Comparison of ENCODE assay signal across 8 mouse cellular contexts in genomic region chr3:26331177-26332061, GRCm38 (mm10). TPM values are rescaled to one million over a fixed set of nuclear protein-coding genes. Genes with fewer than 3 reads are reported as not detected.
DNase-seq lines count a peak whose midpoint lies in the region; ATAC-seq lines count a peak whose summit lies in the region.

No protein-coding gene starts in this region.

- H3K4me2 ChIP-seq in heart, embryonic 11.5 days: peak overlapping the region; percentile 80
- peak overlapping the region; percentile 96 for H3K4me2 ChIP-seq in embryonic facial prominence, embryonic 13.5 days
- H3K4me2 ChIP-seq in intestine, embryonic 16.5 days (ENCODE audit: low read depth, low read length): peak overlapping the region; percentile 82
- H3K4me2 ChIP-seq in liver, embryonic 15.5 days: peak overlapping the region; percentile 25; the same call in 1 of the 2 replicates

- H3K4me3 ChIP-seq in heart, embryonic 11.5 days (ENCODE audit: low read depth, low read length): peak overlapping the region; percentile 57
- H3K4me3 ChIP-seq in embryonic facial prominence, embryonic 13.5 days: peak overlapping the region; percentile 65
- H3K4me3 ChIP-seq in intestine, embryonic 16.5 days (ENCODE audit: low read length): peak overlapping the region; percentile 56
- no peak overlapping the region; the same call in 1 of the 2 replicates for H3K4me3 ChIP-seq in liver, embryonic 15.5 days (replicated peaks)

- peak; percentile 65 for ATAC-seq in heart, embryonic 11.5 days (replicated peaks; ENCODE audit: insufficient number of reproducible peaks, low FRiP score, low TSS enrichment)
- peak; percentile 48 for ATAC-seq in embryonic facial prominence, embryonic 13.5 days (ENCODE audit: insufficient number of reproducible peaks, insufficient read depth, low FRiP score, low TSS enrichment, low read depth)
- peak; percentile 74 for ATAC-seq in intestine, embryonic 16.5 days
- no peak for ATAC-seq in liver, embryonic 15.5 days (ENCODE audit: insufficient read depth)
- ATAC-seq in megakaryocyte, adult 5-6 weeks (ENCODE audit: poor library complexity, severe bottlenecking): no peak

- under 1% methylated on average over 54 of the region's 60 CpGs for WGBS in heart, embryonic 11.5 days (ENCODE audit: insufficient replicate concordance)
- under 1% methylated on average over 60 of the region's 60 CpGs for WGBS in embryonic facial prominence, embryonic 13.5 days
- under 1% methylated on average over 59 of the region's 60 CpGs for WGBS in intestine, embryonic 16.5 days
- WGBS in liver, embryonic 15.5 days (ENCODE audit: insufficient replicate concordance): 2% methylated on average over 60 of the region's 60 CpGs

- peak overlapping the region; percentile 39; the same call in 1 of the 2 replicates for H3K9ac ChIP-seq in heart, embryonic 11.5 days (ENCODE audit: low read depth, low read length)
- H3K9ac ChIP-seq in embryonic facial prominence, embryonic 13.5 days: peak overlapping the region; percentile 70
- H3K9ac ChIP-seq in intestine, embryonic 16.5 days (ENCODE audit: low read depth, low read length): peak overlapping the region; percentile 60
- no peak overlapping the region for H3K9ac ChIP-seq in liver, embryonic 15.5 days

- no peak overlapping the region for H3K27ac ChIP-seq in heart, embryonic 11.5 days (ENCODE audit: low read depth, low read length)
- H3K27ac ChIP-seq in embryonic facial prominence, embryonic 13.5 days: peak overlapping the region; percentile 39; the same call in 1 of the 2 replicates
- H3K27ac ChIP-seq in intestine, embryonic 16.5 days (ENCODE audit: low read length): peak overlapping the region; percentile 9; the same call in 1 of the 2 replicates
- no peak overlapping the region for H3K27ac ChIP-seq in liver, embryonic 15.5 days (replicated peaks)

- H3K36me3 ChIP-seq in heart, embryonic 11.5 days (ENCODE audit: control insufficient read depth, insufficient read depth, low read length): no peaks in the 10 kb centered on the region
- no peaks in the 10 kb centered on the region for H3K36me3 ChIP-seq in embryonic facial prominence, embryonic 13.5 days
- H3K36me3 ChIP-seq in intestine, embryonic 16.5 days (ENCODE audit: control insufficient read depth, insufficient read depth, low read length): no peaks in the 10 kb centered on the region
- H3K36me3 ChIP-seq in liver, embryonic 15.5 days (replicated peaks): no peaks in the 10 kb centered on the region

- no peaks in the 10 kb centered on the region for H3K4me1 ChIP-seq in heart, embryonic 11.5 days (ENCODE audit: control insufficient read depth, insufficient read depth, low read length)
- peaks cover 14% of the 10 kb centered on the region for H3K4me1 ChIP-seq in embryonic facial prominence, embryonic 13.5 days
- peaks cover 4% of the 10 kb centered on the region; the same call in 1 of the 2 replicates for H3K4me1 ChIP-seq in intestine, embryonic 16.5 days (ENCODE audit: control insufficient read depth, insufficient read depth, low read length)
- H3K4me1 ChIP-seq in liver, embryonic 15.5 days (replicated peaks): no peaks in the 10 kb centered on the region

- H3K9me3 ChIP-seq in heart, embryonic 11.5 days (replicated peaks; ENCODE audit: control insufficient read depth, low read length): no peaks in the 10 kb centered on the region
- H3K9me3 ChIP-seq in embryonic facial prominence, embryonic 13.5 days: no peaks in the 10 kb centered on the region
- no peaks in the 10 kb centered on the region for H3K9me3 ChIP-seq in intestine, embryonic 16.5 days (ENCODE audit: control insufficient read depth, low read length)
- no peaks in the 10 kb centered on the region for H3K9me3 ChIP-seq in liver, embryonic 15.5 days (replicated peaks)

- peaks cover 40% of the 10 kb centered on the region for H3K27me3 ChIP-seq in heart, embryonic 11.5 days (ENCODE audit: control insufficient read depth, insufficient read depth, low read length)
- peaks cover 55% of the 10 kb centered on the region for H3K27me3 ChIP-seq in embryonic facial prominence, embryonic 13.5 days
- peaks cover 23% of the 10 kb centered on the region for H3K27me3 ChIP-seq in intestine, embryonic 16.5 days (replicated peaks; ENCODE audit: control insufficient read depth, insufficient read depth, low read length)
- peaks cover 43% of the 10 kb centered on the region for H3K27me3 ChIP-seq in liver, embryonic 15.5 days

- DNase-seq in heart, adult 18-20 months: no peak
- DNase-seq in R1 (ENCODE audit: low read depth, low spot score): peak; percentile 41
- DNase-seq in right cerebral cortex, postnatal 25 days: peak; percentile 80

RNA-seq across cellular contexts. Expression of gene Nlgn1, which starts 0.8 kb away (rescaled TPM):
- 0.11 and 0.23 TPM in 2 replicates for polyA plus RNA-seq in heart, embryonic 11.5 days (2014; fragmentation: Nextera tagmentation; extraction: Ambion mirVana)
- not detected for total RNA-seq in heart, adult 18-20 months (2021)
- polyA plus RNA-seq in embryonic facial prominence, embryonic 13.5 days (2015; fragmentation: Nextera tagmentation; extraction: Ambion mirVana): 2.2 and 2.7 TPM in 2 replicates
- 1.2 and 1.6 TPM in 2 replicates for polyA plus RNA-seq in intestine, embryonic 16.5 days (2015; fragmentation: Nextera tagmentation; extraction: Ambion mirVana)
- 0.02 and 0.05 TPM in 2 replicates for polyA plus RNA-seq in liver, embryonic 15.5 days (2015; fragmentation: Nextera tagmentation; extraction: Ambion mirVana)
- total RNA-seq in megakaryocyte, adult 5-6 weeks (2015): not detected in 2 replicates
- total RNA-seq in megakaryocyte, adult 5-6 weeks (2017): not detected in 2 replicates

Comparison
In these comparisons a context has a peak if more than half of its experiments do, and no peak if none do; other contexts are left out.
1. ATAC-seq: peak in heart, embryonic 11.5 days (single experiment), embryonic facial prominence, embryonic 13.5 days (single experiment) and intestine, embryonic 16.5 days (single experiment); none in liver, embryonic 15.5 days (single experiment) and megakaryocyte, adult 5-6 weeks (single experiment).
2. H3K27ac ChIP-seq: peak in embryonic facial prominence, embryonic 13.5 days (single experiment) and intestine, embryonic 16.5 days (single experiment); none in heart, embryonic 11.5 days (single experiment) and liver, embryonic 15.5 days (single experiment).
3. H3K4me2 ChIP-seq: peak in every context shown above with its lines; median percentile 96 in embryonic facial prominence, embryonic 13.5 days; 82 in intestine, embryonic 16.5 days; 80 in heart, embryonic 11.5 days; 25 in liver, embryonic 15.5 days.
4. DNase-seq: peak in R1 (single experiment) and right cerebral cortex, postnatal 25 days (single experiment); none in heart, adult 18-20 months (0 of 2).